Mouse (Mus musculus) stomach, postnatal 0 days (tissue): ENCODE measurements at regions not wholly inside any gene's neighbourhood (a gene's known extent, or its start where the extent isn't known, plus 50 kb on each side); places are given as distances from the start of the nearest gene placed in this dataset.

Experiments
- ATAC-seq: fragments of 200-750 bp; cut with Nextera tagmentation; 2 replicates; pipeline ENCODE4 v1.8.0; 2017; ENCODE audit not compliant: low FRiP score, low TSS enrichment
- DNase-seq: peaks from one replicate; pipeline ENCODE4 v3.0.0-alpha.2; 2016; ENCODE audit warnings: low spot score
- H3K27ac ChIP-seq: fragments of 300-500 bp; sonication (generic); replicated peaks from 2 replicates; pipeline ENCODE4 v1.5.1; 2014; ENCODE audit warnings: mild to moderate bottlenecking, control low read depth
- H3K27me3 ChIP-seq: fragments of 300-500 bp; sonication (generic); 2 replicates; pipeline ENCODE4 v1.6.1; 2014; ENCODE audit warnings: low read length; ENCODE audit not compliant: control insufficient read depth, insufficient read depth
- H3K36me3 ChIP-seq: fragments of 300-500 bp; sonication (generic); 2 replicates; pipeline ENCODE4 v1.6.1; 2014; ENCODE audit warnings: low read length, mixed read lengths; ENCODE audit not compliant: control insufficient read depth, insufficient read depth
- H3K4me1 ChIP-seq: fragments of 300-500 bp; sonication (generic); replicated peaks from 2 replicates; pipeline ENCODE4 v1.6.1; 2014; ENCODE audit warnings: antibody characterized with exemption; ENCODE audit not compliant: control insufficient read depth, insufficient read depth
- H3K4me2 ChIP-seq: fragments of 300-500 bp; sonication (generic); replicated peaks from 2 replicates; pipeline ENCODE4 v1.6.1; 2014; ENCODE audit warnings: low read depth, mild to moderate bottlenecking, control low read depth, moderate library complexity
- H3K4me3 ChIP-seq: fragments of 300-500 bp; sonication (generic); 2 replicates; pipeline ENCODE4 v1.5.1; 2014; ENCODE audit warnings: low read depth, low read length, control low read depth
- H3K9ac ChIP-seq: fragments of 300-500 bp; sonication (generic); 2 replicates; pipeline ENCODE4 v1.6.1; 2014; ENCODE audit warnings: mild to moderate bottlenecking, low read length, control low read depth, mixed read lengths
- H3K9me3 ChIP-seq: fragments of 300-500 bp; sonication (generic); 2 replicates; pipeline ENCODE4 v1.6.1; 2016; ENCODE audit warnings: low read length; ENCODE audit not compliant: control insufficient read depth
- CTCF ChIP-seq: IDR thresholded peaks from 2 replicates; pipeline ENCODE4 v1.5.1; 2016; ENCODE audit warnings: antibody characterized with exemption, low read depth, mild to moderate bottlenecking, moderate library complexity
- EP300 ChIP-seq: optimal IDR thresholded peaks from 2 replicates; pipeline ENCODE3; 2016; ENCODE audit warnings: antibody characterized with exemption
- whole genome bisulfite sequencing: fragments of 180-500 bp; shearing (Covaris S2); extraction: QIAGEN DNeasy Blood & Tissue Kit; methylation state at CpG from one replicate; pipeline ENCODE4 v1.1.7; 2014; 5-methylcytosine and 5-hydroxymethylcytosine counted together

DNA sequence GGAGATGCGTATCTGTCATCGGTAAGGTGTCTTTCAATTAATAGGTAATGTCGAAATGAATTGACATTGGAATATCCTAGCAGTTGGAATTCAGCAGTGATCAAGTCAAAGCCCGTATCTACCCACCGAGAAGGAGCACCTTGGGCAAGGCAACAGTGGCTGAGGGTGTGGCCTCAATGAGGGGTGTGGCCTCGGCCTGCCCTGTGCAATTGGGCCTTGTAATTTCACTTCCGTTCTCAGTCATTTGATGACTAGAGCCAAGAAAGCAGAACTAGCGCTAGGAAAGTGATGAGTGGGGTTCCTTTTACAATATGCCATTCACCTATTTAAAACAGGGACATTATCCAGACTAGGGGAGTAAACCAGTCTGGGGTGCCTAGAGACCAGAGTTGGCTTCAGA, 77.6 kb downstream of the Elovl4 start:
- Histone ChIP-seq H3K36me3 (no peaks in the 10 kb centered on the region), H3K4me2 (no peak overlapping the region), H3K9me3 (no peaks in the 10 kb centered on the region), H3K27me3 (no peaks in the 10 kb centered on the region), H3K9ac (no peak overlapping the region), H3K4me3 (no peak overlapping the region), H3K27ac (no peak overlapping the region), H3K4me1 (0 out of 2 replicates have a peak, but pooled peaks cover 2% of the 10 kb centered on the region)
- TF ChIP-seq EP300 (no peak), CTCF (no peak)
- 78% methylated on average over 8 of the region's 8 CpGs for WGBS
- ATAC-seq (no peak), DNase-seq (no peak)

GRCm38 (mm10) chr9:83727462-83728189, 78.5 kb downstream of the Elovl4 start:
- peak; percentile 74 for DNase-seq
- no peaks in the 10 kb centered on the region for H3K27me3 ChIP-seq
- ATAC-seq = peak; percentile 78; the same call in 1 of the 2 replicates
- H3K36me3 ChIP-seq = no peaks in the 10 kb centered on the region
- 0 out of 2 replicates have a peak, but pooled peaks cover 2% of the 10 kb centered on the region for H3K4me1 ChIP-seq
- peak; percentile 93 for TF ChIP-seq CTCF
- no peak for TF ChIP-seq EP300
- H3K9me3 ChIP-seq = no peaks in the 10 kb centered on the region
- H3K9ac ChIP-seq = no peak overlapping the region
- no peak overlapping the region for H3K27ac ChIP-seq
- H3K4me3 ChIP-seq = peak overlapping the region; percentile 19; the same call in 1 of the 2 replicates
- peak overlapping the region; percentile 50 for H3K4me2 ChIP-seq
- 9% methylated on average over 14 of the region's 14 CpGs for WGBS

- Histone ChIP-seq H3K9me3 (no peaks in the 10 kb centered on the region), H3K4me3 (peak overlapping the region; percentile 19; the same call in 1 of the 2 replicates), H3K4me1 (0 out of 2 replicates have a peak, but pooled peaks cover 2% of the 10 kb centered on the region), H3K4me2 (peak overlapping the region; percentile 50), H3K36me3 (no peaks in the 10 kb centered on the region), H3K27ac (no peak overlapping the region), H3K9ac (0 out of 2 replicates have a peak overlapping the region, but pooled peaks have one; percentile 14), H3K27me3 (no peaks in the 10 kb centered on the region)
- DNase-seq (no peak), ATAC-seq (no peak)
- TF ChIP-seq EP300 = no peak
- no peak for TF ChIP-seq CTCF
- 50% methylated on average over 16 of the region's 16 CpGs for WGBS
These were observed 79.1 kb downstream of the Elovl4 start for GRCm38 (mm10) chr9:83726979-83727378.

GRCm38 (mm10) chr9:83726105-83726504, 80.0 kb downstream of the Elovl4 start:
- Histone ChIP-seq H3K4me1 (0 out of 2 replicates have a peak, but pooled peaks cover 2% of the 10 kb centered on the region), H3K36me3 (no peaks in the 10 kb centered on the region), H3K4me2 (no peak overlapping the region), H3K9ac (no peak overlapping the region), H3K9me3 (no peaks in the 10 kb centered on the region), H3K27ac (no peak overlapping the region), H3K27me3 (no peaks in the 10 kb centered on the region), H3K4me3 (no peak overlapping the region)
- DNase-seq (no peak), ATAC-seq (no peak)
- TF ChIP-seq CTCF (peak; percentile 52), EP300 (no peak)
- WGBS = 58% methylated on average over 9 of the region's 9 CpGs

- H3K9me3 ChIP-seq = no peaks in the 10 kb centered on the region
- H3K9ac ChIP-seq = no peak overlapping the region
- no peak overlapping the region for H3K4me2 ChIP-seq
- H3K27me3 ChIP-seq = no peaks in the 10 kb centered on the region
- H3K27ac ChIP-seq = no peak overlapping the region
- no peak overlapping the region for H3K4me3 ChIP-seq
- no peak for DNase-seq
- ATAC-seq = no peak
- WGBS = 32% methylated on average over 8 of the region's 8 CpGs
- H3K36me3 ChIP-seq = no peaks in the 10 kb centered on the region
- H3K4me1 ChIP-seq = 0 out of 2 replicates have a peak, but pooled peaks cover 2% of the 10 kb centered on the region
- no peak for TF ChIP-seq EP300
- TF ChIP-seq CTCF = no peak
These were observed 80.5 kb downstream of the Elovl4 start for GRCm38 (mm10) chr9:83725545-83725944.

GRCm38 (mm10) chr9:83720982-83721381, 85.1 kb downstream of the Elovl4 start:
- peak overlapping the region; percentile 49; the same call in 1 of the 2 replicates for H3K27ac ChIP-seq
- DNase-seq = no peak
- no peaks in the 10 kb centered on the region for H3K27me3 ChIP-seq
- H3K9ac ChIP-seq = no peak overlapping the region
- no peaks in the 10 kb centered on the region for H3K9me3 ChIP-seq
- 48% methylated on average over 2 of the region's 2 CpGs for WGBS
- H3K4me3 ChIP-seq = no peak overlapping the region
- TF ChIP-seq EP300 (no peak), CTCF (no peak)
- H3K36me3 ChIP-seq = no peaks in the 10 kb centered on the region
- ATAC-seq = peak; percentile 65; the same call in 1 of the 2 replicates
- H3K4me2 ChIP-seq = no peak overlapping the region
- H3K4me1 ChIP-seq = no peaks in the 10 kb centered on the region
